Mouse (Mus musculus) sigmoid colon, adult 10 weeks (tissue): Measurements from ENCODE around the gene Tmem86a. TPM values are rescaled to one million over a fixed set of nuclear protein-coding genes. Genes with fewer than 3 reads are reported as not detected.

Experiments
- polyA plus RNA-seq: library from polyadenylated mRNA; stranded (reverse); fragments of 350-450 nt; fragmentation: Illumina TruSeq; extraction: RNeasy Lipid Tissue Mini Kit (QIAGEN cat#74804); gene quantifications from one replicate; pipeline ENCODE4 v1.2.3, GENCODE M21; 2014; ENCODE audit warnings: low read depth, low replicate concordance

The Tmem86a gene
- not detected for polyA plus RNA-seq

DNA sequence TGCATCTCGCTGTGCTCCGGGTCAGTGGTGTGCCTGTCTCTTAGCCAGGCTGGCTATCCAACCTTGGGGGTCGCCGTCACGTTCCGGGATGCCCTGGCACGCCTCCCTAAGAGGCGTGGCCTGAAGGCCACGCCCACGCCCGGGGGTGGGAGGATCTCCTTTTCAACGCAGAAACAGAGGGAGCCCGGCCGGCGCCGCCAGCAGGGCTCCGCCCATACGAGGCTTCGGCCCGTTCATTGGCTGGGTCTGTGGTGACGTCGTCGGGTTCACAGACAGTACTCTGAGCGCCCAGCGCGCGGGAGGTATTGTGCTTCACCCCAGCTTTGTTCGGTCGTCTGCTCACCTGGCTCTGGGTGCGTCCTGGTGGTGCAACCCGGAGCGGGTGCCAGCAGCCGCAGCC, at the start of gene Tmem86a:
Tmem86a (plus strand) TSS at position 236 of the 400 bp plus-strand sequence.

GRCm38 (mm10) chr7:47008168-47008993, 42.0 kb upstream of the Tmem86a start, which contains the start of gene Spty2d1:
Gene Spty2d1 (minus strand): TSS chr7:47008411.

Other genes with a start within 250 kb of the Tmem86a start
- 321 TPM for gene Ldha, start 209.1 kb upstream of the Tmem86a start, polyA plus RNA-seq
- gene Ldhc, start 189.4 kb upstream of the Tmem86a start, polyA plus RNA-seq = not detected
- 349 TPM for gene Tsg101, start 130.6 kb upstream of the Tmem86a start, polyA plus RNA-seq
- 36.5 TPM for gene Uevld, start 92.1 kb upstream of the Tmem86a start, polyA plus RNA-seq
- not detected for gene Gm9999, start 67.0 kb upstream of the Tmem86a start, polyA plus RNA-seq
- gene Spty2d1, start 42.2 kb upstream of the Tmem86a start, polyA plus RNA-seq = 58.1 TPM
- gene Ptpn5, start 83.1 kb downstream of the Tmem86a start, polyA plus RNA-seq = not detected
- not detected for gene Mrgpra6, start 154.3 kb downstream of the Tmem86a start, polyA plus RNA-seq
- gene Mrgpra9, start 202.2 kb downstream of the Tmem86a start, polyA plus RNA-seq = not detected